Mouse (Mus musculus) gonadal fat pad, adult 2 months (tissue): Measurements from ENCODE around the gene Dph6. TPM values are rescaled to one million over a fixed set of nuclear protein-coding genes. Genes with fewer than 3 reads are reported as not detected.

Experiments
- DNase-seq: peaks from one replicate; pipeline ENCODE4 v3.0.0-alpha.2; 2012; ENCODE audit warnings: low read depth
- polyA plus RNA-seq: library from polyadenylated mRNA; depleted of rRNA; stranded (reverse); fragments of >200 nt; gene quantifications from 2 replicates; pipeline ENCODE4 v1.2.3, GENCODE M21; 2012

Dph6 gene
- polyA plus RNA-seq, 1 experiment = 14.0 TPM

DNA sequence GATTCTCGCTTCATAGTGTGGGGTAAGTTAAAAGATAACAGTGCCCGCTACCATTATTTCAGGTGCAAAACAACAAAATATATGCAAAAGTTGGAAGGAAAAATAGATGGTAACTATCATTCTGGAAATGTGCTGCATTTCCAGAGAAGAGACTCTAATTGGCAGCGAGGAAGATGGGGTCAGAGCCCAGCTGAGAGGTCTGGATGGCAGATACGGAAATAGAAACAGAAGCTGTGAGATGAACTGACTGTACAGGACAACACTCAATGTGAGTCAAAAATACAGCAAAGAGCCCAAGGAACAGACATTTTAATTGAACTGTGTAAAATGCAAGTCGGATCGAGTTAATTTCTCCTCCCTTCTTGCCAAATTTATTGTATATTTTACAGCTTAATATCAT is 114.3 kb downstream of the Dph6 start:
- no peak for DNase-seq

DNA sequence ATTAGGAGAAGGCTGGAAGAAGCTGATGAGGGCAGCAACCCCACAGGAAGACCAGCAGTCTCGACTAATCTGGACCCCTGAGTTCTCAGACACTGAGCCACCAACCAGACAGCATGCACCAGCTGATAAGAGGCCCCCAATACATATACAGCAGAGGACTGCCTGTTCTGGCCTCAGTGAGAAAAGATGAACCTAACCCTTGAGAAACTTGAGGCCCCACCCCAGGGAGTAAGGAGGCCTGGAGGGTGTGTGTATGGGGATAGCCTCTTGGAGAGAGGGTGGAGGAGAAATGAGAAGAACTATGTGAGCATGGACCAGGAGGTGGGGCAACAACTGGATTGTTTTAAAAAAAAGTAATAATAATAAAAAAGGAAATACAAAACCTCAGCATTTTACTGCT is 118.7 kb downstream of the Dph6 start:
- no peak for DNase-seq

DNA sequence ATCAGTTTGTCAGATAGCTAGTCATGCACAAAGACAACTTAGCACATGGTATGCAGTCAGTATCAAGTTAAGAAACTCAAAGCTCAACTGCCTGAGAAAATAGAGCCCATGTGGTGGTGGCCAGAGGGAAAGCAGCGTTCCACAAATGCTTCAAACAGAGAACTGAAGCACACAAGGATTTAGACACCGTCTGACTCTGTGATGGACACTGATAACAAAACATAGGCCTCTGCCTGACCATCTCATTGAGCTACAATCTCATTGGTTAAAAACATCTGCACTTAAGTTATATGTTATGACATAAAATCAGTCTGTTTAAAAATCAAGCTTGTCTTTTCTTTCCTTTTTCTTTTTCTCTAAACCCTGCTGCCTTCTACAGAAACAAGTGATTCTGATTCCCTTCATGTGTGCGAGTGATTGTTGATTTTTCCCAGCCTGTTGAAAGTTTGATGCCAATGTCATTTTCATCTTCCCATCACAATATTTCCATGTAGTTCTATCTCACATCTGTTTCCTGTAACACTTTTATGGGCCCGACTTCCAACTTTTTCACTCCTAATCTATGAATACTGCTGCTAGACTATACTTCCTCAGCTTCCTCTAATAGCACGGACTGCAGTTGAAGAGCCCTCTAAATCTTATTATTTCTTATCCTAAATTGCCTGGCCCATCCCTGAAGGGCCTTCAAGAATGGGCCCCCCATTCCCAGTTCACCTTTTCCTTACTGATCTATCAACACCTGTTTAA is 123.6 kb downstream of the Dph6 start:
- no peak for DNase-seq

DNA sequence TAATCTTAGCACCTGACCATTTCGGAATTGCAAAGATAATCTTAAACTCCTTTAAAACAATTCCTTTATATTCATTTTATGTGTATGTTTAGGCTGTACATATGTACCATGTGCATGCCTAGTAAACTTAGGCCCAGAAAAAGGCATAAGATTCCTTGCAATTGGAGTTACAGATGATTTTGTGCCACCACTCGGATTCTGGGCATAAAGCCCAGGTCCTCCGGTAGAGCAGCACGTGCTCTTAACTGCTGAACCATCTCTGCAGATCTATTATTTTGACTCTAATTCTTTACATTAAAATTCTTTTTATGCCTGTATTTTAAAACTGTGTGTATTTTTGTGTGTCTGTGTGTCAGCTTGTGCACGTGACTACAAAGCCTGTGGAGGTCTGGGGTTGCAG is 134.3 kb downstream of the Dph6 start:
- DNase-seq = no peak

DNA sequence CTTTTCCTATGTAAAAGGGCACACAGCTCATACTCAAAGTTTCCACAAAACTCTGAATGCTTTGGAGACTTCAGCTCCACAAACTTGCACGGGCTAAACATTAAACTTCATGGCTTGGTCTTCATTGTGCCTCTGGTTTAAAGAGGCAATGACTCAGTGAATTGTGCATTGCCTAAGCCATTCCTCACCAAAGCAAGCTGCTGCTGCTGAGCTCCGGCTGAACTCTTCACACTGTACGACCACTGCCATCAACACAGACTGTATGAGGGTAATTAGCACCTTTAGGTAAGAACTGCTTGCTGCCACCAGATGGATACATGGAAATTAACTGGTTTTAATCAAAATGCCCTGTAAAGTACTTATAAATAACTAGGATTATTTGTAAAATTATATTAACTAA is 134.9 kb downstream of the Dph6 start:
- DNase-seq = no peak

DNA sequence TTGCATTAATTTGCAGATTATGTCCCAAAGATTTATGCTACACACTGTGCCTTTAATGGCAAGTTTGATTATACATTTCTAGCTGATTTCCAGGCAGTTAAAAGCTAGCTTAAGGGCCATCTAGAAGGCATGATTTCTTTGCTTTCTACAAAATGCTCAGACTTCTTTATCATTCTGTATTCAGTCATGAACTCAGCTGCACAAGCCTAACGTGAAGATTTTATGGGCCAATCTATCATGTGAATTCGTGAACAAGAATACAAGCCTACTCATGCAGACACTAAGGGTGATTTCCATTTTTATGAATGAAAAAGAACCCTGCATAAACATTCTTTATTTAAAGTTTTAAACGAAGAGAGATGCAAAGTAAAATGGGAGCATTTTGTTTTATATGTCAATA is 162.4 kb downstream of the Dph6 start:
- no peak for DNase-seq

DNA sequence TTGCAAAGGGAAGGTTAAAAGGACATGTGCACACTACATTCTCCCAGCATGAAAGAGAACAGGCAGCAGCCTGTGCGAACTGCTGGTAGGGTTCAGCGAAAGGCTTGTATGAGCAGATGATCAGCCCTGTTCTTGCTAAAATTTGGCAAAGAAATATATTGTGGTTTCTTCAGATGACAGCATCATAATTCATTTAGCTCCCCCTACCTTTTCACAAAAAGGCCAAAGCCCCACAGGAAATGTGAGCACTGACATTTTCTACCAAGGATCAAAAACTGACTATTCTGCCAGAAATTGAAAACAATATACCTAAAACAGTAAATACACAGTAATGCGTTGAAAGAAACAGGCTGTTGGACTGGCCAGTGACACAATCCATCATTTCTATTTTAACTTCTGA is 162.9 kb downstream of the Dph6 start:
- DNase-seq = no peak

DNA sequence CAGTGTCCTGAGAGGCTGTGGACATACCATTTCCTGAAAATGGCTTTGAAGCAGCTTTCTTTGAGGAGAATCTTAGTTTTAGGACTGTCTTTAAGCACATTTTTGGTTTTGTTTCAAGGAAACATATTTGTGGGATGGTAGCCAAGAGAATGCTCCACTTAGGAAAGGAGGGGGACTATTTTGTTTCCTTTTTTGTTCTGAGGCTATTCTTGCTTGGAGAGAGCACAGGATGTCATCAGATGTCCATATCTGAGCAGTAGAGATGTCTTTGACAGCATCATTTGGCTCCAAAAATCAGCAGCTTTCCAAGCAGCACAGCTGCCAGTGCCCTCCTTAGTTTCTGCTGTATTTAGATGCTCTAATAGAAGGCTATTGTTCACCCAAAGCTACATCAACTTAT is 167.8 kb downstream of the Dph6 start:
- no peak for DNase-seq
